ENCODE assay signal across 8 mouse cellular contexts in the genomic region with DNA sequence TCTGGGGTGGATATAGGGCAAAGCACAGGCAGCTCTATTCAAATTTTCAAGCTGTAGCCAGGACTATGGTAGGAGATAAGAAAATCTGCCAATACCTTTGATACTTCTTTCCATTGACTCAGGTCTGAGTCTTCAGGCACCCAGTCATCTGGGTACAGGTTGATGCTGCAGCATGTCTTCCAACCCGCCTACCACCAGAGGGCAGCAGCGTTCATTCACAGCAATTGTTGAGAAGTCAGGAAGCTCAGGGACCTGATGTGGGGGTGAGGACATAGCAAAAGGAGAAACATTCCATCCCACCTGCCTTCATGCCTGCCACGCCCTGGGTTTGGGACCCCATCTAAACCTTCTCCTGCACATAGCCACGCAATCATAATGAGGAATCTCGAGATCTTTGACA.
DNase-seq lines count a peak whose midpoint lies in the region; ATAC-seq and TF ChIP-seq lines count a peak whose summit lies in the region.

No protein-coding gene starts in this region.

- no peaks in the 10 kb centered on the region for H3K27me3 ChIP-seq in forebrain, postnatal 0 days (ENCODE audit: insufficient read depth, low read length)
- H3K27me3 ChIP-seq in forebrain, embryonic 13.5 days: no peaks in the 10 kb centered on the region
- no peaks in the 10 kb centered on the region for H3K27me3 ChIP-seq in midbrain, embryonic 10.5 days (ENCODE audit: low read depth, poor library complexity, severe bottlenecking)
- no peaks in the 10 kb centered on the region for H3K27me3 ChIP-seq in midbrain, embryonic 16.5 days (ENCODE audit: control insufficient read depth, insufficient read depth, low read depth, low read length)

- no peaks in the 10 kb centered on the region for H3K9me3 ChIP-seq in forebrain, postnatal 0 days (ENCODE audit: low read length)
- no peaks in the 10 kb centered on the region for H3K9me3 ChIP-seq in forebrain, embryonic 13.5 days (replicated peaks)
- H3K9me3 ChIP-seq in midbrain, embryonic 10.5 days (replicated peaks): no peaks in the 10 kb centered on the region; the same call in 1 of the 2 replicates
- no peaks in the 10 kb centered on the region for H3K9me3 ChIP-seq in midbrain, embryonic 16.5 days (replicated peaks; ENCODE audit: control insufficient read depth, low read length, poor library complexity, severe bottlenecking)

- H3K4me1 ChIP-seq in forebrain, postnatal 0 days (ENCODE audit: insufficient read depth): no peaks in the 10 kb centered on the region
- no peaks in the 10 kb centered on the region for H3K4me1 ChIP-seq in forebrain, embryonic 13.5 days
- H3K4me1 ChIP-seq in midbrain, embryonic 10.5 days: no peaks in the 10 kb centered on the region
- no peaks in the 10 kb centered on the region for H3K4me1 ChIP-seq in midbrain, embryonic 16.5 days (ENCODE audit: control insufficient read depth, insufficient read depth, low read length)
- no peaks in the 10 kb centered on the region for H3K4me1 ChIP-seq in embryonic fibroblast, embryonic 13.5 days (ENCODE audit: control insufficient read depth, insufficient read depth, low read length)

- DNase-seq in forebrain, postnatal 0 days: peak; percentile 4
- DNase-seq in midbrain, embryonic 10.5 days (ENCODE audit: low spot score): peak; percentile 31
- DNase-seq in adrenal gland, postnatal 14 days: peak; percentile 26
- peak; percentile 26 for DNase-seq in lung, postnatal 36 days

- no peak overlapping the region for H3K4me3 ChIP-seq in forebrain, postnatal 0 days (ENCODE audit: low read depth, low read length)
- H3K4me3 ChIP-seq in forebrain, embryonic 13.5 days: no peak overlapping the region
- no peak overlapping the region for H3K4me3 ChIP-seq in midbrain, embryonic 10.5 days
- no peak overlapping the region for H3K4me3 ChIP-seq in midbrain, embryonic 16.5 days (ENCODE audit: low read depth, low read length)
- H3K4me3 ChIP-seq in embryonic fibroblast, embryonic 13.5 days (ENCODE audit: insufficient read depth, low read length): no peak overlapping the region

- no peak overlapping the region for H3K9ac ChIP-seq in forebrain, postnatal 0 days
- no peak overlapping the region for H3K9ac ChIP-seq in forebrain, embryonic 13.5 days
- H3K9ac ChIP-seq in midbrain, embryonic 16.5 days (ENCODE audit: low read depth, low read length): no peak overlapping the region

- TF ChIP-seq CTCF in forebrain, postnatal 0 days (IDR thresholded peaks at IDR 0.05; ENCODE audit: low read depth): peak; percentile 65
- peak; percentile 73; the same call in 1 of the 2 replicates for TF ChIP-seq CTCF in embryonic fibroblast, embryonic 13.5 days (IDR thresholded peaks at IDR 0.05; ENCODE audit: borderline replicate concordance, insufficient read depth, low read length)

- TF ChIP-seq POLR2A in embryonic fibroblast, embryonic 13.5 days (IDR thresholded peaks at IDR 0.05; ENCODE audit: low read depth, low read length): no peak

- no peak overlapping the region for H3K27ac ChIP-seq in forebrain, postnatal 0 days (ENCODE audit: low read depth, low read length)
- no peak overlapping the region for H3K27ac ChIP-seq in forebrain, embryonic 13.5 days
- no peak overlapping the region for H3K27ac ChIP-seq in midbrain, embryonic 10.5 days (replicated peaks)
- no peak overlapping the region for H3K27ac ChIP-seq in midbrain, embryonic 16.5 days (ENCODE audit: low read length)
- no peak overlapping the region for H3K27ac ChIP-seq in embryonic fibroblast, embryonic 13.5 days (ENCODE audit: insufficient read depth, low read length)

- no peak for ATAC-seq in forebrain, postnatal 0 days
- no peak for ATAC-seq in forebrain, embryonic 13.5 days
- no peak for ATAC-seq in midbrain, embryonic 16.5 days
- no peak for ATAC-seq in activated CD4-positive, CD25-positive, alpha-beta regulatory T cell, adult 4 months

- no peaks in the 10 kb centered on the region for H3K36me3 ChIP-seq in forebrain, postnatal 0 days (ENCODE audit: insufficient read depth)
- no peaks in the 10 kb centered on the region for H3K36me3 ChIP-seq in forebrain, embryonic 13.5 days (ENCODE audit: poor library complexity, severe bottlenecking)
- H3K36me3 ChIP-seq in midbrain, embryonic 10.5 days: no peaks in the 10 kb centered on the region
- no peaks in the 10 kb centered on the region for H3K36me3 ChIP-seq in midbrain, embryonic 16.5 days (ENCODE audit: control insufficient read depth, insufficient read depth, low read length)

- 14% methylated on average over 5 of the region's 5 CpGs for WGBS in forebrain, postnatal 0 days
- 14% methylated on average over 5 of the region's 5 CpGs for WGBS in forebrain, embryonic 13.5 days
- 25% methylated on average over 5 of the region's 5 CpGs for WGBS in midbrain, embryonic 10.5 days
- WGBS in midbrain, embryonic 16.5 days: 31% methylated on average over 5 of the region's 5 CpGs

- no peak overlapping the region for H3K4me2 ChIP-seq in forebrain, postnatal 0 days (ENCODE audit: low read depth)
- H3K4me2 ChIP-seq in forebrain, embryonic 13.5 days: no peak overlapping the region
- H3K4me2 ChIP-seq in midbrain, embryonic 16.5 days (ENCODE audit: low read length): no peak overlapping the region
